Mouse (Mus musculus) urinary bladder, adult 2 months (tissue): ENCODE results near the gene Rhbdd1. TPM values are rescaled to one million over a fixed set of nuclear protein-coding genes. Genes with fewer than 3 reads are reported as not detected.

Source experiments
- DNase-seq: peaks from one replicate; pipeline ENCODE4 v3.0.0; 2022; ENCODE audit warnings: low spot score
- polyA plus RNA-seq: library from polyadenylated mRNA; depleted of rRNA; stranded (reverse); fragments of >200 nt; gene quantifications from 2 replicates; pipeline ENCODE4 v1.2.3, GENCODE M21; 2012

The Rhbdd1 gene
- polyA plus RNA-seq, 1 experiment, result 28.6 TPM

GRCm38 (mm10) chr1:82429061-82429460 is 112.8 kb downstream of the Rhbdd1 start:
- no peak for DNase-seq

GRCm38 (mm10) chr1:82432919-82433648 is 116.8 kb downstream of the Rhbdd1 start:
- no peak for DNase-seq

GRCm38 (mm10) chr1:82433649-82434005 is 117.4 kb downstream of the Rhbdd1 start:
- no peak for DNase-seq

- DNase-seq, result no peak
Observed at GRCm38 (mm10) chr1:82437273-82437672, 121.0 kb downstream of the Rhbdd1 start.

- no peak for DNase-seq
Observed at GRCm38 (mm10) chr1:82440123-82440522, 123.9 kb downstream of the Rhbdd1 start.

GRCm38 (mm10) chr1:82443517-82443916 is 127.3 kb downstream of the Rhbdd1 start:
- no peak for DNase-seq

- DNase-seq, result no peak
Observed at GRCm38 (mm10) chr1:82446049-82446448, 129.8 kb downstream of the Rhbdd1 start.

GRCm38 (mm10) chr1:82449851-82450250 is 133.6 kb downstream of the Rhbdd1 start:
- no peak for DNase-seq

- DNase-seq, result no peak
Observed at GRCm38 (mm10) chr1:82451927-82452651, 135.8 kb downstream of the Rhbdd1 start.

GRCm38 (mm10) chr1:82454031-82454430 is 137.8 kb downstream of the Rhbdd1 start:
- no peak for DNase-seq

- DNase-seq, result no peak
Observed at GRCm38 (mm10) chr1:82459350-82459749, 143.1 kb downstream of the Rhbdd1 start.

GRCm38 (mm10) chr1:82459926-82460325 is 143.7 kb downstream of the Rhbdd1 start:
- DNase-seq, result no peak

- no peak for DNase-seq
Observed at GRCm38 (mm10) chr1:82461041-82461440, 144.8 kb downstream of the Rhbdd1 start.

- DNase-seq, result no peak
Observed at GRCm38 (mm10) chr1:82465321-82465853, 149.1 kb downstream of the Rhbdd1 start.

- no peak for DNase-seq
Observed at GRCm38 (mm10) chr1:82468872-82469271, 152.6 kb downstream of the Rhbdd1 start.

GRCm38 (mm10) chr1:82470516-82471225 is 154.4 kb downstream of the Rhbdd1 start:
- no peak for DNase-seq

- DNase-seq, result no peak
Observed at GRCm38 (mm10) chr1:82473467-82473866, 157.2 kb downstream of the Rhbdd1 start.

GRCm38 (mm10) chr1:82474461-82474961 is 158.3 kb downstream of the Rhbdd1 start:
- DNase-seq, result no peak

- DNase-seq, result no peak
Observed at GRCm38 (mm10) chr1:82475254-82475653, 159.0 kb downstream of the Rhbdd1 start.

- DNase-seq, result no peak
Observed at GRCm38 (mm10) chr1:82475821-82476220, 159.6 kb downstream of the Rhbdd1 start.

GRCm38 (mm10) chr1:82476256-82476655 is 160.0 kb downstream of the Rhbdd1 start:
- DNase-seq, result no peak

GRCm38 (mm10) chr1:82476746-82477145 is 160.5 kb downstream of the Rhbdd1 start:
- DNase-seq, result no peak
